Mouse (Mus musculus) liver, embryonic 14.5 days (tissue): ENCODE results near the gene Rtp1.

Source experiments
- CTCF ChIP-seq: IDR thresholded peaks from 2 replicates; pipeline ENCODE4 v1.5.1; 2016; ENCODE audit warnings: antibody characterized with exemption, low read depth, control low read depth
- EP300 ChIP-seq: IDR thresholded peaks from 2 replicates; pipeline ENCODE4 v1.6.1; 2016; ENCODE audit warnings: antibody characterized with exemption, low read depth

GRCm38 (mm10) chr16:23450816-23451215, 21.9 kb downstream of the Rtp1 start:
- TF ChIP-seq CTCF (no peak), EP300 (no peak)
